Mouse (Mus musculus) ES-Bruce4 (cell line): ENCODE measurements around the gene Chad. TPM values are rescaled to one million over a fixed set of nuclear protein-coding genes. Genes with fewer than 3 reads are reported as not detected.

ENCODE experiments used
- H3K27ac ChIP-seq: 2 replicates; pipeline ENCODE4 v1.5.1; 2012; ENCODE audit warnings: low read length, inconsistent platforms; ENCODE audit not compliant: insufficient read depth
- H3K27me3 ChIP-seq: 2 replicates; pipeline ENCODE4 v1.6.1; 2012; ENCODE audit warnings: mild to moderate bottlenecking, low read length, inconsistent platforms; ENCODE audit not compliant: control insufficient read depth, poor library complexity, insufficient read depth, severe bottlenecking
- H3K36me3 ChIP-seq: 2 replicates; pipeline ENCODE4 v1.6.1; 2012; ENCODE audit warnings: inconsistent platforms, mild to moderate bottlenecking, low read length, moderate library complexity; ENCODE audit not compliant: control insufficient read depth, poor library complexity, insufficient read depth, severe bottlenecking
- H3K4me1 ChIP-seq: one replicate; pipeline ENCODE4 v1.8.1; 2011; ENCODE audit warnings: low read length; ENCODE audit not compliant: control insufficient read depth, insufficient read depth
- H3K4me3 ChIP-seq: 2 replicates; pipeline ENCODE4 v1.5.1; 2011; ENCODE audit warnings: low read depth, mild to moderate bottlenecking, low read length
- H3K9ac ChIP-seq: 2 replicates; pipeline ENCODE4 v1.6.1; 2012; ENCODE audit warnings: low read depth, mild to moderate bottlenecking, inconsistent platforms; ENCODE audit not compliant: poor library complexity, severe bottlenecking
- H3K9me3 ChIP-seq: replicated peaks from 2 replicates; pipeline ENCODE4 v1.6.1; 2012; ENCODE audit warnings: mild to moderate bottlenecking, low read length, inconsistent platforms; ENCODE audit not compliant: control insufficient read depth, poor library complexity, insufficient read depth, severe bottlenecking
- CTCF ChIP-seq: IDR thresholded peaks from one replicate; pipeline ENCODE4 v1.8.1; 2011; ENCODE audit warnings: low read depth, low read length
- EP300 ChIP-seq: IDR thresholded peaks from 2 replicates; pipeline ENCODE4 v1.6.1; 2011; ENCODE audit warnings: low read depth, low read length; ENCODE audit not compliant: insufficient read depth
- POLR2A ChIP-seq: IDR thresholded peaks from one replicate; pipeline ENCODE4 v1.8.1; 2011; ENCODE audit warnings: low read length; ENCODE audit not compliant: insufficient read depth
- polyA plus RNA-seq: library from polyadenylated mRNA; stranded (reverse); fragments of >200 nt; gene quantifications from 2 replicates; pipeline ENCODE4 v1.2.4, GENCODE M21; 2011; ENCODE audit warnings: low read depth; ENCODE audit not compliant: missing spikeins, insufficient read depth, insufficient read length

The Chad gene
- polyA plus RNA-seq, 1 experiment = not detected

GRCm38 (mm10) chr11:94587511-94587910 lies 22.7 kb downstream of the Chad start:
- Histone ChIP-seq H3K9ac (no peak overlapping the region), H3K4me1 (peaks cover 4% of the 10 kb centered on the region), H3K27ac (no peak overlapping the region), H3K36me3 (no peaks in the 10 kb centered on the region), H3K4me3 (no peak overlapping the region), H3K9me3 (no peaks in the 10 kb centered on the region), H3K27me3 (no peaks in the 10 kb centered on the region)
- no peak for TF ChIP-seq CTCF
- TF ChIP-seq POLR2A = no peak
- TF ChIP-seq EP300 = no peak

- Histone ChIP-seq H3K27ac (no peak overlapping the region), H3K36me3 (no peaks in the 10 kb centered on the region), H3K27me3 (no peaks in the 10 kb centered on the region), H3K4me3 (no peak overlapping the region), H3K4me1 (peaks cover 2% of the 10 kb centered on the region), H3K9ac (no peak overlapping the region), H3K9me3 (no peaks in the 10 kb centered on the region)
- TF ChIP-seq POLR2A (no peak), EP300 (no peak), CTCF (no peak)
Measured at GRCm38 (mm10) chr11:94596311-94596852, 31.5 kb downstream of the Chad start.

- H3K9ac ChIP-seq = no peak overlapping the region
- peaks cover under 1% of the 10 kb centered on the region for H3K4me1 ChIP-seq
- TF ChIP-seq EP300 (no peak), CTCF (no peak), POLR2A (no peak)
- no peak overlapping the region for H3K4me3 ChIP-seq
- no peaks in the 10 kb centered on the region for H3K36me3 ChIP-seq
- no peaks in the 10 kb centered on the region for H3K9me3 ChIP-seq
- H3K27ac ChIP-seq = no peak overlapping the region
- no peaks in the 10 kb centered on the region for H3K27me3 ChIP-seq
Measured at GRCm38 (mm10) chr11:94597319-94597718, 32.5 kb downstream of the Chad start.

GRCm38 (mm10) chr11:94598437-94599120 lies 33.7 kb downstream of the Chad start:
- H3K4me3 ChIP-seq = no peak overlapping the region
- H3K27me3 ChIP-seq = no peaks in the 10 kb centered on the region
- H3K4me1 ChIP-seq = no peaks in the 10 kb centered on the region
- TF ChIP-seq EP300 (no peak), CTCF (no peak), POLR2A (no peak)
- no peak overlapping the region for H3K9ac ChIP-seq
- H3K27ac ChIP-seq = no peak overlapping the region
- no peaks in the 10 kb centered on the region for H3K36me3 ChIP-seq
- no peaks in the 10 kb centered on the region for H3K9me3 ChIP-seq

GRCm38 (mm10) chr11:94600447-94600846 lies 35.6 kb downstream of the Chad start:
- H3K36me3 ChIP-seq = no peaks in the 10 kb centered on the region
- no peak overlapping the region for H3K27ac ChIP-seq

More at GRCm38 (mm10) chr11:94600447-94600846, 35.6 kb downstream of the Chad start:
- no peak overlapping the region for H3K9ac ChIP-seq
- no peaks in the 10 kb centered on the region for H3K9me3 ChIP-seq
- TF ChIP-seq POLR2A = no peak
- no peak for TF ChIP-seq CTCF
- no peak for TF ChIP-seq EP300
- no peaks in the 10 kb centered on the region for H3K4me1 ChIP-seq
- no peaks in the 10 kb centered on the region for H3K27me3 ChIP-seq
- no peak overlapping the region for H3K4me3 ChIP-seq
